Mouse (Mus musculus): ENCODE data around the gene Meis2. TPM values are rescaled to one million over a fixed set of nuclear protein-coding genes. Genes with fewer than 3 reads are reported as not detected.

Gene Meis2
- polyA plus RNA-seq, 1 experiment from 2014 or later, result 52.8 TPM

DNA sequence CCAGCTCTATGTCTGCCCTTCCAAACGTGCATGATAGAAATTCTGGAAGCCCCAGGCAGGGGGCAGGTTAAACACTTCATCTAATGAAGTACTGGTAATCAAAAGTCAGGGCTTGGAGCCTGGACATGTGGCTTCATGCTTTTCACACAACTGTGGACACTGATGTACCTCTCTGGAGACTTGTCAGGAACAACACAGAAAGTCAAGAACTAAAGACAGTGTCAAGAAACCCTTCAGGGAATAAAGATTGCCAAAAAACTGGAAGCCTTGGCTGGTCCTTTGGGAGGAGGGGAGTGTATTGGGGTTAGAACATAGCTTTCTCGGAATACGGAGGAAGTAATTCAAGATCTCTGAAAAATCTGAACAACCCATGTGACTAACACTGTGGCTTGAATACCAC is 37.5 kb downstream of the Meis2 start:
- 55% methylated on average over 3 of the region's 3 CpGs for WGBS
- Histone ChIP-seq H3K9ac (ENCODE audit: low read depth, low read length) (no peak overlapping the region), H3K36me3 (ENCODE audit: insufficient read depth, low read length) (0 out of 2 replicates have a peak, but pooled peaks cover 3% of the 10 kb centered on the region), H3K4me2 (ENCODE audit: low read length) (no peak overlapping the region), H3K27me3 (ENCODE audit: insufficient read depth, low read length) (no peaks in the 10 kb centered on the region), H3K4me1 (replicated peaks; ENCODE audit: insufficient read depth, low read length) (no peaks in the 10 kb centered on the region), H3K27ac (no peak overlapping the region), H3K9me3 (replicated peaks; ENCODE audit: low read length) (no peaks in the 10 kb centered on the region), H3K4me3 (replicated peaks; ENCODE audit: low read depth, low read length) (no peak overlapping the region)
- ATAC-seq (replicated peaks; ENCODE audit: low FRiP score, low read depth) (no peak), DNase-seq (ENCODE audit: low spot score) (no peak)
- no peak for TF ChIP-seq CTCF (IDR thresholded peaks at IDR 0.05; ENCODE audit: low read depth)

DNA sequence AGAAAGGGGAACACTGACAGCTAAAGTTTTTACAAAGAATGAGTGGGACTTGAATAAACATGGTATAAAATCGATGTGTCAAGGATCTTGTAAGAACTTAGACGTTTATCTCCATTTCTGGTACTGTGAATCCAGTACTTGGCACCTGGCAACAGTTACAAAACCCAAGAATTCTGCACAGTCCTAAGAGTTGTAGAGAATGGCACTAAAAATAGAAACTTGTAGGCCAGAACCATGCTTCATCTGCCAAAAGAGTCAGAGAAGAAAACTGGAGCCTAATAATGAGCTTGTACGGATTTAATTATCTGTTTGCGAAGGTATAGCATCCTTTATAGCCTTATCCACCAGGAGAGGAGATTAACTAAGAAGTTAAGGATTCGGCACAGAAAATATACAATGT is 42.8 kb downstream of the Meis2 start:
- H3K9me3 ChIP-seq (replicated peaks; ENCODE audit: low read length), result no peaks in the 10 kb centered on the region
- no peak overlapping the region for H3K27ac ChIP-seq
- H3K9ac ChIP-seq (ENCODE audit: low read depth, low read length), result no peak overlapping the region
- DNase-seq (ENCODE audit: low spot score) (no peak), ATAC-seq (replicated peaks; ENCODE audit: low FRiP score, low read depth) (no peak)
- peaks cover 11% of the 10 kb centered on the region for H3K4me1 ChIP-seq (replicated peaks; ENCODE audit: insufficient read depth, low read length)
- no peaks in the 10 kb centered on the region for H3K27me3 ChIP-seq (ENCODE audit: insufficient read depth, low read length)
- H3K4me3 ChIP-seq (replicated peaks; ENCODE audit: low read depth, low read length), result no peak overlapping the region
- WGBS, result 77% methylated on average over 5 of the region's 5 CpGs
- H3K4me2 ChIP-seq (ENCODE audit: low read length), result no peak overlapping the region
- TF ChIP-seq CTCF (IDR thresholded peaks at IDR 0.05; ENCODE audit: low read depth), result no peak
- 0 out of 2 replicates have a peak, but pooled peaks cover 3% of the 10 kb centered on the region for H3K36me3 ChIP-seq (ENCODE audit: insufficient read depth, low read length)

GRCm38 (mm10) chr2:116021931-116022330 is 43.7 kb downstream of the Meis2 start:
- no peak overlapping the region for H3K9ac ChIP-seq (ENCODE audit: low read depth, low read length)
- H3K4me2 ChIP-seq (ENCODE audit: low read length), result no peak overlapping the region
- no peaks in the 10 kb centered on the region for H3K9me3 ChIP-seq (replicated peaks; ENCODE audit: low read length)
- 0 out of 2 replicates have a peak, but pooled peaks cover 3% of the 10 kb centered on the region for H3K36me3 ChIP-seq (ENCODE audit: insufficient read depth, low read length)
- no peaks in the 10 kb centered on the region for H3K27me3 ChIP-seq (ENCODE audit: insufficient read depth, low read length)
- no peak overlapping the region for H3K27ac ChIP-seq
- DNase-seq (ENCODE audit: low spot score) (peak; percentile 53), ATAC-seq (replicated peaks; ENCODE audit: low FRiP score, low read depth) (no peak)
- 48% methylated on average over 4 of the region's 4 CpGs for WGBS
- H3K4me1 ChIP-seq (replicated peaks; ENCODE audit: insufficient read depth, low read length), result peaks cover 11% of the 10 kb centered on the region
- H3K4me3 ChIP-seq (replicated peaks; ENCODE audit: low read depth, low read length), result no peak overlapping the region
- no peak for TF ChIP-seq CTCF (IDR thresholded peaks at IDR 0.05; ENCODE audit: low read depth)

- WGBS, result 12% methylated on average over 9 of the region's 9 CpGs
- no peak overlapping the region for H3K4me3 ChIP-seq (replicated peaks; ENCODE audit: low read depth, low read length)
- no peak overlapping the region for H3K9ac ChIP-seq (ENCODE audit: low read depth, low read length)
- H3K4me2 ChIP-seq (ENCODE audit: low read length), result peak overlapping the region; percentile 19
- peak overlapping the region; percentile 56 for H3K27ac ChIP-seq
- peak; percentile 67 for DNase-seq (ENCODE audit: low spot score)
- H3K4me1 ChIP-seq (replicated peaks; ENCODE audit: insufficient read depth, low read length), result peaks cover 11% of the 10 kb centered on the region
- H3K36me3 ChIP-seq (ENCODE audit: insufficient read depth, low read length), result 0 out of 2 replicates have a peak, but pooled peaks cover 3% of the 10 kb centered on the region
- no peak for TF ChIP-seq CTCF (IDR thresholded peaks at IDR 0.05; ENCODE audit: low read depth)
- ATAC-seq (replicated peaks; ENCODE audit: low FRiP score, low read depth), result peak; percentile 65
- no peaks in the 10 kb centered on the region for H3K9me3 ChIP-seq (replicated peaks; ENCODE audit: low read length)
- no peaks in the 10 kb centered on the region for H3K27me3 ChIP-seq (ENCODE audit: insufficient read depth, low read length)
These were observed 44.6 kb downstream of the Meis2 start for GRCm38 (mm10) chr2:116021046-116021445.

DNA sequence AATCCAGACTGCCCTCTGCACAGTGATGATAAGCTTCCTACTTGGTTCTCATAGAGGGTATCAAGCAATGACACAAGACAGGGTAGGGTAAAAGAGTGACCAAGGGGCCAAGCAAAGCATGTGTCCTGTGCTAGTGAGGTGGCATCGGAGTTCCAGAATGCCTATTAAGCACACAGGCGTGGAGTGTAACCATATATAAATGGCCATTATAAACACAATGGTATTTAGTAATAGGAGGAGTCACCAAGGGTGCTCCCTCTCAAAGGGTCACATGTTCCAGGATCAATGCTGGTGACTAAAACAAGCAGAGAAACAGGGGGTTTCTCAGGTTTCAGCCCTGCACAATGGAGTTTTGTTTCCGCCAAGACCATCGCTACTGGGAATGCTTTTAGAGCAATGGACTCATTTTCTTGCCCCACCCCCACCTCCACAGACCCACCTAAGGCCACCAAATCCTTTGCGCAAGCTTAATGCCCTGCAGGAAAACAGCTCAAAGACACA is 45.1 kb downstream of the Meis2 start:
- Histone ChIP-seq H3K36me3 (ENCODE audit: insufficient read depth, low read length) (0 out of 2 replicates have a peak, but pooled peaks cover 3% of the 10 kb centered on the region), H3K27ac (peak overlapping the region; percentile 56), H3K9me3 (replicated peaks; ENCODE audit: low read length) (no peaks in the 10 kb centered on the region), H3K9ac (ENCODE audit: low read depth, low read length) (no peak overlapping the region), H3K4me1 (replicated peaks; ENCODE audit: insufficient read depth, low read length) (peaks cover 11% of the 10 kb centered on the region), H3K27me3 (ENCODE audit: insufficient read depth, low read length) (no peaks in the 10 kb centered on the region), H3K4me2 (ENCODE audit: low read length) (peak overlapping the region; percentile 19), H3K4me3 (replicated peaks; ENCODE audit: low read depth, low read length) (no peak overlapping the region)
- ATAC-seq (replicated peaks; ENCODE audit: low FRiP score, low read depth) (peak; percentile 26; the same call in 1 of the 2 replicates), DNase-seq (ENCODE audit: low spot score) (no peak)
- TF ChIP-seq CTCF (IDR thresholded peaks at IDR 0.05; ENCODE audit: low read depth), result no peak
- WGBS, result 46% methylated on average over 5 of the region's 5 CpGs

DNA sequence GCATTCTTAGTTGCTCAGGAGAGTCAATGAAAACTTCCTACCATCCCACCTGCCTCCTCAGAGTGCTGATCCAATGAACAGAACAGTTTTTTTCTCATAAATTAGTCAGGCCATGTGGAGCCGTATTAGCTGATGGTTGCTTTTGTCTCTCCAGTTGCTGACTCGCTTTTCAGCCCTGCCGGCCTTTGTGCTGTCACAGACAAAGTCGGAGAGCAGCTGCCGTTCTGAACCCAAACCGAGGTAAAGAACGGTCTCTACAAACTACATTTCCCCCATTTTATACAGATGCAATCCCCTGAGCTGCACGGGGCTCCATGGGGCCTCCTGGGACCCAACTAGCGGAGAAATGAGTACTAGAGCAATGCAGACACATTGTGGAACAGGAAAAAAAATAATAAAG is 45.7 kb downstream of the Meis2 start:
- ATAC-seq (replicated peaks; ENCODE audit: low FRiP score, low read depth) (no peak), DNase-seq (ENCODE audit: low spot score) (no peak)
- no peak for TF ChIP-seq CTCF (IDR thresholded peaks at IDR 0.05; ENCODE audit: low read depth)
- Histone ChIP-seq H3K4me1 (replicated peaks; ENCODE audit: insufficient read depth, low read length) (peaks cover 11% of the 10 kb centered on the region), H3K4me2 (ENCODE audit: low read length) (no peak overlapping the region), H3K9me3 (replicated peaks; ENCODE audit: low read length) (no peaks in the 10 kb centered on the region), H3K27ac (peak overlapping the region; percentile 56; the same call in 1 of the 2 replicates), H3K36me3 (ENCODE audit: insufficient read depth, low read length) (0 out of 2 replicates have a peak, but pooled peaks cover 3% of the 10 kb centered on the region), H3K27me3 (ENCODE audit: insufficient read depth, low read length) (no peaks in the 10 kb centered on the region), H3K9ac (ENCODE audit: low read depth, low read length) (no peak overlapping the region), H3K4me3 (replicated peaks; ENCODE audit: low read depth, low read length) (no peak overlapping the region)
- WGBS, result 26% methylated on average over 9 of the region's 9 CpGs

- WGBS, result 40% methylated on average over 6 of the region's 6 CpGs
- peaks cover 11% of the 10 kb centered on the region for H3K4me1 ChIP-seq (replicated peaks; ENCODE audit: insufficient read depth, low read length)
- H3K27me3 ChIP-seq (ENCODE audit: insufficient read depth, low read length), result no peaks in the 10 kb centered on the region
- TF ChIP-seq CTCF (IDR thresholded peaks at IDR 0.05; ENCODE audit: low read depth), result no peak
- 0 out of 2 replicates have a peak, but pooled peaks cover 3% of the 10 kb centered on the region for H3K36me3 ChIP-seq (ENCODE audit: insufficient read depth, low read length)
- no peak overlapping the region for H3K4me3 ChIP-seq (replicated peaks; ENCODE audit: low read depth, low read length)
- DNase-seq (ENCODE audit: low spot score) (no peak), ATAC-seq (replicated peaks; ENCODE audit: low FRiP score, low read depth) (no peak)
- no peak overlapping the region for H3K4me2 ChIP-seq (ENCODE audit: low read length)
- no peaks in the 10 kb centered on the region for H3K9me3 ChIP-seq (replicated peaks; ENCODE audit: low read length)
- H3K9ac ChIP-seq (ENCODE audit: low read depth, low read length), result no peak overlapping the region
- peak overlapping the region; percentile 38; the same call in 1 of the 2 replicates for H3K27ac ChIP-seq
These were observed 46.2 kb downstream of the Meis2 start for GRCm38 (mm10) chr2:116019466-116019794.

Data from kidney, postnatal 0 days (tissue).